Mouse (Mus musculus) lung, postnatal 25 days (tissue): Measurements from ENCODE around the gene Rims3.

Experiments used
- DNase-seq: peaks from one replicate; pipeline ENCODE4 v3.0.0; 2022; ENCODE audit warnings: low spot score

Rims3 gene

DNA sequence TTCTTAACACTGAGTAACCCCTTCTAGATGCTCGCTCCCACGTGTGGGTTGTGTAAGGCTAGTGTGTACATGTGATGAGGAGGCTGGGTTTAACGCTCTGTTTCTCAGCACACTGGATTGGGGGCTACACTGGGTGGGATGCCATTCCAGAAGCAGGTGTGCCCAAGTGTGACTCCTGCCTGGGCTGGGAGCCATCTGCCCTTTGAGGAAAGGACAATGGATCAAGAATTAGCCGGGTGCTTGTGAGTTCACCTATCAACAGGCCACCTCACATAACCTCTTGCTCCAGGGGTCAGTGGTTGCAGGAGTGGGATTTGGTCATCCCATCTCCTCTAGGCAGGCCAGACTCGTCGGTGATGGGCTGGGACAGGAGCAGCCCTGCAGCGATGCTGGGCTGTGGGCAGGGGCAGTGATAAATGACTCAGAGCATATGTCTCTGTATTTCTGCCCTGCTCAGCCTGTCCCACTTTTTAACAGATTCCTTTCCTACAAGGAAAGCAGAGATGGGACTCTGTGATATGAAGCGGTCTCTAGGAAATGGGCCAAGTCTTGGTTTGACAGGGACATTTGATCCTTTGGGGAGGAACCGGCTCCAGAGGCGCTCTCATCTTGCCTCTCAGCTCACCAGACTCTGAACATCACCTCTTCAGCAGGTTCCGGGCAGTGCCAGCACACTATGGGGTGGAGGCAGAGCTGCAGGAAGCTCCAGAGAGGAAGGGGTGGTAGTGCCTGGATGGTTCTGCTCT lies 39.2 kb downstream of the Rims3 start:
- DNase-seq, result no peak

- DNase-seq, result no peak
Measured at GRCm38 (mm10) chr4:120894584-120894983, 40.0 kb downstream of the Rims3 start.

DNA sequence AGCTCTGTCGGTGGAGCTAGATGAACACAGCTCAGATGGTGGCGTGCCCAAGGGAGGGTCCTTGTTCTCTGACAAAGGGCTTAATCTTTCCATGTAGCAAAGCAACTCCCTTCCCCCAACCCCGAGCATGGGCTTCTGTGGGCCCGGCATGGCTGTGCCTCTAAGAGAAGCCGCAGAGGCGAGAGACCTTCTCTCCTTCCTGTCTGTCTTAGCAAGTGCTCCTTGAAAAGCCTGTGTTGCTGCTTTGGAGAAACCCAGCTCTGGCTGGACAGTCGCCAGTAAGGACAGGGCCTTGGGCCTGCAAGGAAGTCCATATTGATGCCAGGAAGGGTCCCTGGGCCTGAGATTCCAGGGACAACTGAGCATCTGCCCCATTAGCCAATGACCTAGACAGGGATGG lies 40.6 kb downstream of the Rims3 start:
- no peak for DNase-seq

- no peak for DNase-seq
Measured at GRCm38 (mm10) chr4:120895810-120896584, 41.4 kb downstream of the Rims3 start.

DNA sequence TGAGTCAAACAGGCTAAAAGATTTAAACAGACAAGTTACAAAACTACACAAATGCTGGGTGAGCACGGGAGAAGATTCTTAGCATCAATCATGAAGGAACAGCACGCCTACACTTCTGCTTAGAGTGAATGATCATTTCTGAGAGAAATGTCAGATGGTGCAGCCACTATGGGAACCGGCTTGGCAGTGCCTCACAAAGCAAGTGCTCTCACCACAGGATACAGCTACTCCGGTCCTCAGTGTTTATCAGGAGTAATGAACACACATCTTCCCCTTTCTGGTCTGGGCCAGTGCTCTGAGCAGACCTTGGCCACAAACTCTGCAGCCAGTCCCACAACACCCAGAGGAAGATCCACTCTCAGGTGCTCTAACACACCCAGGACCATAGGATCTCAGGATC lies 49.9 kb downstream of the Rims3 start:
- no peak for DNase-seq

DNA sequence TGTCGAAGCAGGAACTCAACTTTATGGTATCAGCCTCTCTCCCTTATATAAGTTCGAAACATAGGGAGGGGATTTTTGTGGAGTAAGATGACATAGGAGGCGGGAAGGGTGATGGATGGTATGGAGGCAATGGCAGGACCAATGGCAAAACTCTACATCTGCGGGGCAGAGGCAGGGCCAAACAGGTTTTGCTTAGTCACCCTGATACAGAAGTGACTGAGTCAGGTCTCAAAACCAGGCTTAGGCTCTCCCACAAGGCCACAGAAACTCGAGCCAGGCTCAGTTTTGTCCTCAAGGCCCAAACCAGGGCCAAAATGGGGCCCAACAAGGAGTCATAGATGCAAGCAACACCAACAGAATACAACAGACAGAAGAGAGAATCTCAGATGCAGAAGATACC lies 51.0 kb downstream of the Rims3 start:
- no peak for DNase-seq

GRCm38 (mm10) chr4:120909558-120910150 lies 55.0 kb downstream of the Rims3 start:
- DNase-seq, result peak; percentile 31

- DNase-seq, result no peak
Measured at GRCm38 (mm10) chr4:120911086-120911485, 56.5 kb downstream of the Rims3 start.

GRCm38 (mm10) chr4:120912866-120913265 lies 58.2 kb downstream of the Rims3 start:
- no peak for DNase-seq

- no peak for DNase-seq
Measured at GRCm38 (mm10) chr4:120913443-120913842, 58.8 kb downstream of the Rims3 start.

DNA sequence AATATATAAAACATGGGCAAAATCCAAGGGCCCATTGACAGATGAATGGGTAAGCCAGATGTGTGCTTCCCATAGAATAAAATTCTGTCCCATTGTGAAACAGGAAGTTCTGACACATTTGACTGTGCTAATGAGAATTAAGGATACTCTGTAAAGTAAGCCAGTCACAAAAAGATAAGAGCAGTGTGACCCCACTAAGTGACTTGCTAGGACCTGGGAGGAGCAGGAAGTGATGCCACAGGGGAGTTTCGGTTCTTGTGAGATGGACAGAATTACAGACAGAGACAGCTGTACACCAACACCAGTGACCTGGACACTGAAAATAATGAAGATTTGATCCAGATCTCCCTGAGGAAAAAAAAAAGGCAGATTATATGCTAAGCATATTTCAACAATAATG lies 59.2 kb downstream of the Rims3 start:
- DNase-seq, result no peak

DNA sequence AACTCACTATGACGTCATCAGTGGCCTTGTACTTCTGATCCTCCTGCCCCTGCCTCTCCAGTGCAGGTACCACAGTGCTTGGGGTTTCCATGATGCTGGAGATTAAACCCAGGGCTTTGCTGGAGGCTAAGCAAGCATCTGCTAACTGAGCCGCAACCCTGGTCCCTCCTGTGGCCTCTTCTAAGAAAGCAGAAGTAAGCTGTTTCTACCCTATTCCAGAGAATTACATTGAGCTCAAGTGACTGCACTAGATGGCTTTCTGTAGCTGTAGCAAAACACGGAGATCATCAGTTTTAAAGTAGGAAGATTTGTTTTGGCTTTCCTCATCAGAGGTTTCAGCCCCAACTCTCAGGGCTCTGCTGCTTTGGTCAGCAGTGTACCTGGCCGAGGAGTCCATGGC lies 59.9 kb downstream of the Rims3 start:
- no peak for DNase-seq

GRCm38 (mm10) chr4:120921461-120921860 lies 66.8 kb downstream of the Rims3 start:
- no peak for DNase-seq

DNA sequence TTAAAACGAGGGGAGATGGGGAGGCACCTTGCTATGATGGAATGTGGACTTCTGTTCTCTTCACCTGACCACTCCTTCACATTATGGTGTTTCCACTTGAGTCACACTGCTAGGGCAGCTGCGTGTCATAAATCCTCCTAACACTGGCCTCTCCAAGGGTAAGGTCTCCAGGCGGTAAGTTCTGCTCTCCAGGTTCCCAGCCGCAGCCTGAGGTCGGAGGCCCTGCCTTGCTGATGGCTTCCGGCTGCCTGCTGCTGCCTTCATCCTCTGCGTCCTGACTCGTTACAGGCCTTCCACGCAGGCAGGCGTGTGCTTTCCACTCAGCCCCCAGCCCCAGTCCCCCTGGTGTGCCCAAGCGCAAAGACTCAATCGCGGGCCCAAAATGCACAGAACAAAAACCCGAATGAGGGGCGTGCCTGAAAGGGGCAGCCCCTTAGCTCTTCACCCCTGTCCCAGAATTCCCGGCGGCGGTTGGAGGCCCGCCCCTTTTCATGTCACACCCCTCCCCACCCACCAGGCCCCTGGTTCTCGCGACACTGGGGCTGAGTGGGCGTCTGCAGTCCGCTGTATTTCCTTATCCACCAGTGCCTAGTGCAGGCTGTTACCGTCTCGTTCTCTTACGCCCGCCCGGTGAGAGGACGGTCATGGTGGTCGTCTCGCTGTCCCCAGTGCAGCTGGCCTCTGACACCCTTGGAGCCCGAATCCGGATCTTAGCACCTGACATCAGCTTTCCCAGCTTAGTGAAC lies 70.1 kb downstream of the Rims3 start, which contains the start of gene Exo5:
TSS of gene Exo5 (minus strand) at position 464 of the 746 bp plus-strand sequence.
- peak; percentile 92 for DNase-seq

- peak; percentile 70 for DNase-seq
Measured at GRCm38 (mm10) chr4:120925386-120925785, 70.8 kb downstream of the Rims3 start.

GRCm38 (mm10) chr4:120928686-120929085 lies 74.1 kb downstream of the Rims3 start:
- DNase-seq, result no peak

DNA sequence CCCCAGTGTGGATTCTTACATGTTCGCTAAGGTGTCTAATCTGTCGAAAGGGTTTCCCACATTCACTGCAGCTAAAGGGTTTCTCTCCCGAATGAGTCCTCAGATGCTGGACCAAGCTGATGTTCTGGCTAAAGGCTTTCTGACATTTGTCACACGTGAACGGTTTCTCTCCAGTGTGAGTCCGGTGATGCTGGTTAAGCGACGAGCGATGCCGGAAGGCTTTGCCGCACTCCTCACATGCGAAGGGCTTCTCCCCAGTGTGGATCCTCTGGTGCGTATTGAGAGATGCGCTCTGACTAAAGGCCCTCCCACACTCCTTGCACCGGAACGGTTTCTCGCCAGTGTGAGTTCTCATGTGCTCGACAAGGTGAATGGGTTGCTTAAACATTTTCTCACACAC lies 76.1 kb downstream of the Rims3 start:
- DNase-seq, result no peak

GRCm38 (mm10) chr4:120935006-120935405 lies 80.4 kb downstream of the Rims3 start:
- DNase-seq, result no peak
